ENCODE assay signal across 8 mouse cellular contexts in genomic region chr13:23562699-23563462, GRCm38 (mm10). TPM values are rescaled to one million over a fixed set of nuclear protein-coding genes. Genes with fewer than 3 reads are reported as not detected.
DNase-seq lines count a peak whose midpoint lies in the region; ATAC-seq lines count a peak whose summit lies in the region.

No protein-coding gene starts in this region.

- ATAC-seq in frontal cortex, adult (ENCODE audit: low TSS enrichment) = peak; percentile 78
- ATAC-seq in forebrain, embryonic 11.5 days (replicated peaks; ENCODE audit: low FRiP score) = peak; percentile 56
- ATAC-seq in inflammation-experienced regulatory T-cells, adult 6 months = peak; percentile 12
- peak; percentile 63 for ATAC-seq in stomach, embryonic 16.5 days (ENCODE audit: insufficient read depth, low FRiP score)

- H3K9me3 ChIP-seq in forebrain, embryonic 11.5 days (ENCODE audit: control insufficient read depth, low read length) = no peaks in the 10 kb centered on the region
- no peaks in the 10 kb centered on the region for H3K9me3 ChIP-seq in megakaryocyte, embryonic 14.5 days
- H3K9me3 ChIP-seq in stomach, embryonic 16.5 days (replicated peaks; ENCODE audit: control insufficient read depth, low read length) = no peaks in the 10 kb centered on the region

- H3K4me2 ChIP-seq in forebrain, embryonic 11.5 days (ENCODE audit: low read depth, low read length, severe bottlenecking) = peak overlapping the region; percentile 62
- H3K4me2 ChIP-seq in stomach, embryonic 16.5 days (ENCODE audit: low read depth, low read length) = peak overlapping the region; percentile 72

- H3K4me1 ChIP-seq in forebrain, embryonic 11.5 days (replicated peaks; ENCODE audit: control insufficient read depth, insufficient read depth, low read length) = no peaks in the 10 kb centered on the region
- peaks cover 27% of the 10 kb centered on the region; the same call in 1 of the 2 replicates for H3K4me1 ChIP-seq in megakaryocyte, embryonic 14.5 days
- no peaks in the 10 kb centered on the region for H3K4me1 ChIP-seq in stomach, embryonic 16.5 days (ENCODE audit: control insufficient read depth, insufficient read depth, low read length)

- H3K27ac ChIP-seq in forebrain, embryonic 11.5 days (ENCODE audit: low read depth, low read length) = peak overlapping the region; percentile 96
- H3K27ac ChIP-seq in stomach, embryonic 16.5 days (ENCODE audit: low read length) = peak overlapping the region; percentile 97

- peak overlapping the region; percentile 19 for H3K4me3 ChIP-seq in forebrain, embryonic 11.5 days (ENCODE audit: low read depth, low read length)
- peak overlapping the region; percentile 91 for H3K4me3 ChIP-seq in megakaryocyte, embryonic 14.5 days (replicated peaks)
- peak overlapping the region; percentile 48 for H3K4me3 ChIP-seq in stomach, embryonic 16.5 days (replicated peaks; ENCODE audit: low read length)

- no peak for DNase-seq in frontal cortex, postnatal 25 days (ENCODE audit: low spot score in 2 of 2)
- DNase-seq in 3134 (ENCODE audit: extremely low read depth, insufficient read length, low spot score) = peak; percentile 52
- DNase-seq in T-cell, adult 2 months (ENCODE audit: low spot score) = peak; percentile 33
- DNase-seq in forebrain, embryonic 11.5 days (ENCODE audit: low spot score) = no peak

- peak overlapping the region; percentile 70 for H3K9ac ChIP-seq in forebrain, embryonic 11.5 days (ENCODE audit: low read length)
- H3K9ac ChIP-seq in stomach, embryonic 16.5 days (ENCODE audit: low read length) = peak overlapping the region; percentile 63

- 5% methylated on average over 18 of the region's 18 CpGs for WGBS in forebrain, embryonic 11.5 days
- WGBS in stomach, embryonic 16.5 days = 2% methylated on average over 18 of the region's 18 CpGs

- no peaks in the 10 kb centered on the region for H3K36me3 ChIP-seq in forebrain, embryonic 11.5 days (ENCODE audit: control insufficient read depth, insufficient read depth, low read length)
- no peaks in the 10 kb centered on the region for H3K36me3 ChIP-seq in megakaryocyte, embryonic 14.5 days (replicated peaks; ENCODE audit: low read length)
- no peaks in the 10 kb centered on the region for H3K36me3 ChIP-seq in stomach, embryonic 16.5 days (ENCODE audit: control insufficient read depth, insufficient read depth, low read length)

- H3K27me3 ChIP-seq in forebrain, embryonic 11.5 days (ENCODE audit: control insufficient read depth, insufficient read depth, low read length) = no peaks in the 10 kb centered on the region
- no peaks in the 10 kb centered on the region for H3K27me3 ChIP-seq in megakaryocyte, embryonic 14.5 days (replicated peaks)
- H3K27me3 ChIP-seq in stomach, embryonic 16.5 days (ENCODE audit: control insufficient read depth, insufficient read depth, low read length) = no peaks in the 10 kb centered on the region

RNA-seq across cellular contexts. Expression of gene Hist1h3e, which starts 0.7 kb away (rescaled TPM):
- 6.7 and 10.4 TPM in 2 replicates for polyA plus RNA-seq in forebrain, embryonic 11.5 days (2014; fragmentation: Nextera tagmentation; extraction: Ambion mirVana)
- 1 to 10 TPM in 2 of 3 experiments, under 1 TPM in 1; 0.89 to 4.0 (median 4.0) TPM for polyA plus RNA-seq in inflammation-experienced regulatory T-cells, adult 6 months (2017; shearing (Covaris generic))
- 17.9 and 26.5 TPM in 2 replicates for polyA plus RNA-seq in megakaryocyte, embryonic 14.5 days (2012; ENCODE audit: insufficient read depth, low replicate concordance)
- 2.8 and 3.6 TPM in 2 replicates for polyA plus RNA-seq in stomach, embryonic 16.5 days (2015; fragmentation: Nextera tagmentation; extraction: Ambion mirVana)

RNA-seq across cellular contexts. Expression of gene Hist1h2ae, which starts 8.1 kb away (rescaled TPM):
- 96.4 and 102 TPM in 2 replicates for polyA plus RNA-seq in forebrain, embryonic 11.5 days (2014; fragmentation: Nextera tagmentation; extraction: Ambion mirVana)
- polyA plus RNA-seq in inflammation-experienced regulatory T-cells, adult 6 months (2017; shearing (Covaris generic)) = 100 to 1,000 TPM in 1 of 3 experiments, 10 to 100 TPM in 1, 1 to 10 TPM in 1; 5.9 to 223 (median 14.6) TPM
- 13.6 and 16.0 TPM in 2 replicates for polyA plus RNA-seq in megakaryocyte, embryonic 14.5 days (2012; ENCODE audit: insufficient read depth, low replicate concordance)
- polyA plus RNA-seq in stomach, embryonic 16.5 days (2015; fragmentation: Nextera tagmentation; extraction: Ambion mirVana) = 34.0 and 56.1 TPM in 2 replicates

RNA-seq across cellular contexts. Expression of gene Hist1h2bg, which starts 8.3 kb away (rescaled TPM):
- 7.4 and 10.0 TPM in 2 replicates for polyA plus RNA-seq in forebrain, embryonic 11.5 days (2014; fragmentation: Nextera tagmentation; extraction: Ambion mirVana)
- 10 to 100 TPM in 1 of 3 experiments, 1 to 10 TPM in 2; 2.4 to 13.2 (median 9.8) TPM for polyA plus RNA-seq in inflammation-experienced regulatory T-cells, adult 6 months (2017; shearing (Covaris generic))
- polyA plus RNA-seq in megakaryocyte, embryonic 14.5 days (2012; ENCODE audit: insufficient read depth, low replicate concordance) = 16.8 and 28.8 TPM in 2 replicates
- 16.8 and 17.5 TPM in 2 replicates for polyA plus RNA-seq in stomach, embryonic 16.5 days (2015; fragmentation: Nextera tagmentation; extraction: Ambion mirVana)

RNA-seq across cellular contexts. Expression of gene Hist1h1d, which starts 9.8 kb away (rescaled TPM):
- polyA plus RNA-seq in forebrain, embryonic 11.5 days (2014; fragmentation: Nextera tagmentation; extraction: Ambion mirVana) = 0.87 and 0.92 TPM in 2 replicates
- polyA plus RNA-seq in inflammation-experienced regulatory T-cells, adult 6 months (2017; shearing (Covaris generic)) = under 1 TPM; 0.20 to 0.36 (median 0.34) TPM
- polyA plus RNA-seq in megakaryocyte, embryonic 14.5 days (2012; ENCODE audit: insufficient read depth, low replicate concordance) = 0.36 and 2.1 TPM in 2 replicates
- polyA plus RNA-seq in stomach, embryonic 16.5 days (2015; fragmentation: Nextera tagmentation; extraction: Ambion mirVana) = 0.67 and 0.93 TPM in 2 replicates

RNA-seq across cellular contexts. Expression of gene Hist1h2bf, which starts 11.1 kb away (rescaled TPM):
- polyA plus RNA-seq in forebrain, embryonic 11.5 days (2014; fragmentation: Nextera tagmentation; extraction: Ambion mirVana) = 4.5 and 5.9 TPM in 2 replicates
- polyA plus RNA-seq in inflammation-experienced regulatory T-cells, adult 6 months (2017; shearing (Covaris generic)) = not detected
- 7.6 and 73.0 TPM in 2 replicates for polyA plus RNA-seq in megakaryocyte, embryonic 14.5 days (2012; ENCODE audit: insufficient read depth, low replicate concordance)
- 1.7 and 3.0 TPM in 2 replicates for polyA plus RNA-seq in stomach, embryonic 16.5 days (2015; fragmentation: Nextera tagmentation; extraction: Ambion mirVana)

Comparison
In these comparisons a context has a peak if more than half of its experiments do, and no peak if none do; other contexts are left out.
1. ATAC-seq: peak in every context shown above with its lines; median percentile 78 in frontal cortex, adult; 63 in stomach, embryonic 16.5 days; 56 in forebrain, embryonic 11.5 days; 12 in inflammation-experienced regulatory T-cells, adult 6 months.
2. DNase-seq: peak in 3134 (single experiment) and T-cell, adult 2 months (single experiment); none in frontal cortex, postnatal 25 days (0 of 2) and forebrain, embryonic 11.5 days (single experiment).
3. H3K4me3 ChIP-seq: peak in every context shown above with its lines; median percentile 91 in megakaryocyte, embryonic 14.5 days; 48 in stomach, embryonic 16.5 days; 19 in forebrain, embryonic 11.5 days.